Mouse (Mus musculus) MEL-GATA-1-ER (cell line): Measurements from ENCODE around the gene Cc2d1b.

Source experiments
- DNase-seq: peaks from one replicate; pipeline ENCODE4 v3.0.0-alpha.2; 2012; ENCODE audit warnings: low read depth; ENCODE audit errors: extremely low read depth

Gene Cc2d1b

GRCm38 (mm10) chr4:108638752-108639151, 19.0 kb downstream of the Cc2d1b start:
- no peak for DNase-seq

GRCm38 (mm10) chr4:108664407-108664806, 44.7 kb downstream of the Cc2d1b start:
- no peak for DNase-seq
